Mouse (Mus musculus) urinary bladder, postnatal 14 days (tissue): ENCODE data around the gene Terb2.
"Not testable (repeated sequence)": the region's sequence is repeated elsewhere in the genome, so short reads cannot be mapped to it uniquely, and the experiment has no call there.

Experiments
- DNase-seq: peaks from one replicate; pipeline ENCODE4 v3.0.0; 2021; ENCODE audit warnings: low spot score

Terb2 gene

GRCm38 (mm10) chr2:122161542-122161941 is 24.5 kb upstream of the Terb2 start:
- no peak for DNase-seq

GRCm38 (mm10) chr2:122162529-122162928 is 23.5 kb upstream of the Terb2 start:
- no peak for DNase-seq

- DNase-seq = no peak
These were observed 22.5 kb upstream of the Terb2 start for GRCm38 (mm10) chr2:122163430-122164195.

- DNase-seq = no peak
These were observed 21.8 kb upstream of the Terb2 start for GRCm38 (mm10) chr2:122164293-122164692.

GRCm38 (mm10) chr2:122171292-122171691 is 14.8 kb upstream of the Terb2 start:
- no peak for DNase-seq

- DNase-seq = no peak
These were observed 13.9 kb upstream of the Terb2 start for GRCm38 (mm10) chr2:122172188-122172587.

- no peak for DNase-seq
These were observed 5.8 kb upstream of the Terb2 start for GRCm38 (mm10) chr2:122180051-122180822.

GRCm38 (mm10) chr2:122185086-122185485 is 986 bp upstream of the Terb2 start:
- no peak for DNase-seq

GRCm38 (mm10) chr2:122186751-122187150 is 679 bp downstream of the Terb2 start:
- no peak for DNase-seq

- DNase-seq = no peak
These were observed 5.8 kb downstream of the Terb2 start for GRCm38 (mm10) chr2:122191849-122192248.

- no peak for DNase-seq
These were observed 8.4 kb downstream of the Terb2 start for GRCm38 (mm10) chr2:122194509-122194929.

GRCm38 (mm10) chr2:122201501-122201900 is 15.4 kb downstream of the Terb2 start:
- no peak for DNase-seq

- no peak for DNase-seq
These were observed 20.5 kb downstream of the Terb2 start for GRCm38 (mm10) chr2:122206440-122207107.

- DNase-seq = no peak
These were observed 24.6 kb downstream of the Terb2 start for GRCm38 (mm10) chr2:122210534-122211228.

- DNase-seq = not testable (repeated sequence)
These were observed 31.0 kb downstream of the Terb2 start for GRCm38 (mm10) chr2:122217075-122217474.

- DNase-seq = no peak
These were observed 32.2 kb downstream of the Terb2 start for GRCm38 (mm10) chr2:122218234-122218633.

GRCm38 (mm10) chr2:122221378-122221777 is 35.3 kb downstream of the Terb2 start:
- DNase-seq = no peak

GRCm38 (mm10) chr2:122221798-122222197 is 35.7 kb downstream of the Terb2 start:
- DNase-seq = no peak

- DNase-seq = no peak
These were observed 36.2 kb downstream of the Terb2 start for GRCm38 (mm10) chr2:122222272-122222671.

- no peak for DNase-seq
These were observed 37.6 kb downstream of the Terb2 start for GRCm38 (mm10) chr2:122223654-122224053.

- DNase-seq = peak; percentile 62
These were observed 44.3 kb downstream of the Terb2 start for GRCm38 (mm10) chr2:122230395-122230794.

- no peak for DNase-seq
These were observed 45.5 kb downstream of the Terb2 start for GRCm38 (mm10) chr2:122231616-122232015.
